Mouse (Mus musculus): ENCODE results near the gene Olfm1.

The Olfm1 gene

GRCm38 (mm10) chr2:28235129-28235528, 42.3 kb downstream of the Olfm1 start:
- DNase-seq (ENCODE audit: low read depth, low spot score), result no peak

- DNase-seq (ENCODE audit: low read depth, low spot score), result no peak
These were observed 43.7 kb downstream of the Olfm1 start for GRCm38 (mm10) chr2:28236447-28236846.

GRCm38 (mm10) chr2:28239616-28240015, 46.8 kb downstream of the Olfm1 start:
- no peak for DNase-seq (ENCODE audit: low read depth, low spot score)

GRCm38 (mm10) chr2:28240920-28241319, 48.1 kb downstream of the Olfm1 start:
- DNase-seq (ENCODE audit: low read depth, low spot score), result no peak

- DNase-seq (ENCODE audit: low read depth, low spot score), result no peak
These were observed 48.9 kb downstream of the Olfm1 start for GRCm38 (mm10) chr2:28241520-28242221.

GRCm38 (mm10) chr2:28242222-28242543, 49.4 kb downstream of the Olfm1 start:
- no peak for DNase-seq (ENCODE audit: low read depth, low spot score)

GRCm38 (mm10) chr2:28244667-28245395, 52.0 kb downstream of the Olfm1 start:
- DNase-seq (ENCODE audit: low read depth, low spot score), result no peak

GRCm38 (mm10) chr2:28246110-28246653, 53.4 kb downstream of the Olfm1 start:
- no peak for DNase-seq (ENCODE audit: low read depth, low spot score)

- DNase-seq (ENCODE audit: low read depth, low spot score), result no peak
These were observed 54.3 kb downstream of the Olfm1 start for GRCm38 (mm10) chr2:28247098-28247497.

- DNase-seq (ENCODE audit: low read depth, low spot score), result no peak
These were observed 59.8 kb downstream of the Olfm1 start for GRCm38 (mm10) chr2:28252554-28252953.

- no peak for DNase-seq (ENCODE audit: low read depth, low spot score)
These were observed 63.2 kb downstream of the Olfm1 start for GRCm38 (mm10) chr2:28256029-28256428.

GRCm38 (mm10) chr2:28261438-28261837, 68.6 kb downstream of the Olfm1 start:
- DNase-seq (ENCODE audit: low read depth, low spot score), result no peak

- DNase-seq (ENCODE audit: low read depth, low spot score), result no peak
These were observed 75.0 kb downstream of the Olfm1 start for GRCm38 (mm10) chr2:28267776-28268275.

- no peak for DNase-seq (ENCODE audit: low read depth, low spot score)
These were observed 77.8 kb downstream of the Olfm1 start for GRCm38 (mm10) chr2:28270561-28270960.

- no peak for DNase-seq (ENCODE audit: low read depth, low spot score)
These were observed 79.6 kb downstream of the Olfm1 start for GRCm38 (mm10) chr2:28272218-28272965.

GRCm38 (mm10) chr2:28274006-28274405, 81.2 kb downstream of the Olfm1 start:
- DNase-seq (ENCODE audit: low read depth, low spot score), result no peak

- no peak for DNase-seq (ENCODE audit: low read depth, low spot score)
These were observed 82.6 kb downstream of the Olfm1 start for GRCm38 (mm10) chr2:28275345-28275744.

- no peak for DNase-seq (ENCODE audit: low read depth, low spot score)
These were observed 85.4 kb downstream of the Olfm1 start for GRCm38 (mm10) chr2:28278150-28278549.

GRCm38 (mm10) chr2:28278853-28279252, 86.1 kb downstream of the Olfm1 start:
- no peak for DNase-seq (ENCODE audit: low read depth, low spot score)

Data from CD4-positive helper T cell, adult 2 months (primary cell).